Mouse (Mus musculus) layer of hippocampus, postnatal 36 days (tissue): ENCODE results near the gene Zfp872. TPM values are rescaled to one million over a fixed set of nuclear protein-coding genes. Genes with fewer than 3 reads are reported as not detected.
"Not testable (repeated sequence)": the region's sequence is repeated elsewhere in the genome, so short reads cannot be mapped to it uniquely, and the experiment has no call there.

Experiments used
- DNase-seq, 2 experiments: peaks; one replicate each; pipeline ENCODE4 v3.0.0; 2022
- total RNA-seq, 2 experiments: library from RNA; stranded (reverse); gene quantifications; 2 replicates each; pipeline ENCODE4 v1.2.3; 2021

Zfp872 gene
- total RNA-seq, 2 experiments from 2014 or later: 0.38 TPM; not detected in 1

DNA sequence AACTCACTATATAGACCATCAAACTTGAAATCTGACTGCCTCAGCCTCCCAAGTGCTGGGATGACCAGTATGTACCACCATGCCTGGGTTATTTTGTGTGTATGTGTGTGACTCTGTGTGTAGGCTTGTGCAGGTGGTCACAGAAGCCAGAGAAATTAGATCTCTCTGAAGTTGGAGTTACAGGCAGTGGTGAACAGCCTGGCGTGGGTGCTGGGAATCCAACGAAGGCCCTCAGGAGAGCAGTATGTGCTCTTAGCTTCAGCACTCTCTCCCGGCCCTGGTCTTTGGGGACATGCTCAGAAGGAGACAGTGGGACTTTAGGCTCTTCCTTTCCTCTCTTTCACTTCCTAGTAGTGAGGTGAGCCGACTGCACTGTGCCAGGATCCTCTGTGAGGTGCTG lies 15.6 kb upstream of the Zfp872 start:
- DNase-seq: no peak

DNA sequence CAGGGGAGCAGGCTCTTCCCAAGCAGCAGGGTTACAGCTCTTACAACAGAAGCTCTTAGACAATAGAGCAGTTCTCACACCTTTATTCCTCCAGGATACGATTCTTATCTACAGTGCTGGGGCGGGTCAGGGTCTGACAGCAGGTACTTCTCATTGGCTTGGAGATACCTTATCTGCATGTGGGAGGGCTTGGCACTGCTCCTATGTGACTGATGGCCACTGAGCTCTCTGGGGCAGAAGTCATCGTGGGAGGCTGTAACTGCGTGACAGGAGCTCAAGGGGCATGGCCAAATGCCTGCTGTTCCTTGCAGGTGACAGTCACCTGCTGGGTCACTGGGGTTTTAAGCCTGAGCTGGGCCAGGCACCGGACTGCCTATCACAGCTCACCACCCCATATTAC lies 8.5 kb downstream of the Zfp872 start:
- DNase-seq: no peak

- DNase-seq: no peak
Observed at GRCm38 (mm10) chr9:22213785-22214194, 25.9 kb downstream of the Zfp872 start.

GRCm38 (mm10) chr9:22214549-22214948 lies 26.7 kb downstream of the Zfp872 start:
- no peak for DNase-seq

DNA sequence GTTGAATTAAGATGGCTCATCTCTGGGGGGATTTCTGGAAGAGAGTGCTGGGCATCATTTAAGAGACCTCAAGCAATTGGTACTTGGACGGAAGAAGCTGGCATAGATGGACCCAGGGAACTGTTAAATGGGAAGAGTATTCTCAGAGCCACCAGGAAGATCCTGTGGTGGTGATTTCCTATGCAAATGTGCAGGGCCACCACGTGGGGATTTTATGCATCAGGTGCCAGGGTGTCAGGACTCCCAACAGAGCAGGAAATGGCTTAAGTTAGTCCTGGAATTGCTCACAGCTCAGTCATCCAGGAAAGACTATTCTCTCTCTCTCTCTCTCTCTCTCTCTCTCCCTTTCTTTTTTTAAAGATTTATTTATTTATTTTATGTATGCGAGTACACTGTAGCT lies 28.8 kb downstream of the Zfp872 start:
- DNase-seq: no peak

- no peak for DNase-seq
Observed at GRCm38 (mm10) chr9:22217858-22218493, 30.1 kb downstream of the Zfp872 start.

DNA sequence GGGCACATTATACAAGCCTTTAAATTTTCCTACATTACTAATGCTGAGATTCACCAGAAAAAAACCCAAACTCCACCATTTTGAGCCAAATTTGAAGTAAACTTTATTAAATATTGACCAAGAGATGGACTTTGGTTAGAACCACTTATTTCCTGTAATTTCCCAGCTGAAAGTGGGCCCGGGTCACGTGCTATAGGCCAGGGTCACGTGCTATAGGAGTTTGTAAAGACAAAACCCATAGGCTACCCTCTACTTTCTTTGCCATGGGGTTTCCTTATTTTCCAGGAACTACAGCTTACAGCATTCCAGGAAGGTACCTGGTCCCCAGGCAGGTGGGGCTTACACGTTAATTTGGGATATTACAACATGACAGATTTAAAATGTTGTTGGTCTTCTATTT lies 36.2 kb downstream of the Zfp872 start:
- no peak for DNase-seq

- peak in 1 of 2 experiments; percentile 7 for DNase-seq
Observed at GRCm38 (mm10) chr9:22224536-22225503, 36.9 kb downstream of the Zfp872 start.

GRCm38 (mm10) chr9:22225581-22226388 lies 37.9 kb downstream of the Zfp872 start, which contains the start of gene Zfp809:
Gene Zfp809 (plus strand): TSS chr9:22225714.
- DNase-seq: peak; percentile 99

DNA sequence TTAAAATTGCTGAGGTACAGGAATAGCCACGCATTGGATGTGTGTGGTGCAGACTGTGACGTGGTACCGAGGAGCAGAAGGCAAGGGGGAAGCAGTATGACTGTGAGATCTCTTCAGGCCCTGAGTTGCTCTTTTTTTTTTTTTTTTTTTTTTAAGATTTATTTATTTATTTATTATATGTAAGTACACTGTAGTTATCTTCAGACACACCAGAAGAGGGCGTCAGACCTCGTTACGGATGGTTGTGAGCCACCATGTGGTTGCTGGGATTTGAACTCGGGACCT lies 38.4 kb downstream of the Zfp872 start:
- not testable (repeated sequence) for DNase-seq

DNA sequence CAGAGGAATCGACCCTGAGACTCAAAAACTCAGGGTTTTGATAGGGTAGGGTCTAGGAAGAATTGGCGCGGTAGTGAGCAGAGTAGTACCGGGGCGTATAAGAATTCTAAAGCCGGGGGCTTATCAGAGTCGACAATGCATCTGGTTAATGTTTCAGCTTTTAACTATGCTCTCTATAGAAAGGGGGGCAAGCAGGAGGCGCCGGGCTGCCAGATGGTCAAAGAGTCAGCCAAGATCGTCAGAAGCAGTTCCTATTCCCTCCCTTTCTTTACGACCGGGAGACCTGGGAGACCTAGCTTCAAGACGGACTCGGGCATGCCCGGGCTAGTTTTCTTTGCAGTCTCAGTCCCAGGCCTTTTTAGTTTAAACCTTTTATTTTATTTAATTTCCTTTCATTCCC lies 39.0 kb downstream of the Zfp872 start:
- no peak for DNase-seq

DNA sequence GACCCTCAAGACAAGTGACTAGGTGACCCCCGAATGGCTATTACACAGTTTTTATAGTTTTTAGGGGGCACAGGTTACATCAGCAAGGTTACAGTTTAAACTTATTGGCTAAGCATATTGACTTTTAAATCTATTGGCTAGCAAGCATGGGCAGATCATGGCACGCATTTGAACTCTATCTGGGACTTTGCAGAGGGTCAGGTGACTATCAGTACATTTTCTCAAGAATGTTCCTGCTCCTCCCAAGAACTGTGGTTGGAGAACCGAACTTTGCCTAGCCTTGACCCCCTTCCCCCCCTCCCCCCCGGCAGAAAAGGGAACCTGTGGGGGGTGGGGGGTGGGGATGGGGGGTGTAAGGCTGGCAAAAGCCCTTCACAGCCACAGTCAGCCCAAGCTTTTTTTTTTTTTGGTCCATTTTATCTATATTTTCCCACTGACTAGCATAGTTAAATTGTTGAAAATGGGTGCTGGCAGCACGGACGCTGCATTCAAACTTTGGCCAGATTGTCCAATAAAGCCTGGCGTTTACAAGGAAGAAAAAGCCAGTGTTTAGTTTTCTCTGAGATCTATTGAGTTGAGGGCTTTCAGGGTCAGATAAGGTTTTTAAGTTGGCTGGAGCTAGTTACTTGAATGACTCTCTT lies 41.6 kb downstream of the Zfp872 start:
- no peak for DNase-seq

- DNase-seq: no peak
Observed at GRCm38 (mm10) chr9:22230061-22230460, 42.2 kb downstream of the Zfp872 start.

- DNase-seq: no peak
Observed at GRCm38 (mm10) chr9:22230556-22230955, 42.7 kb downstream of the Zfp872 start.

GRCm38 (mm10) chr9:22240001-22240400 lies 52.1 kb downstream of the Zfp872 start:
- DNase-seq: no peak

GRCm38 (mm10) chr9:22244242-22244641 lies 56.4 kb downstream of the Zfp872 start:
- DNase-seq: no peak

Other genes starting within 250 kb of the Zfp872 start
- 10 to 100 TPM; 14.7 to 15.9 TPM for gene Swsap1, start 232.3 kb upstream of the Zfp872 start, total RNA-seq
- 10 to 100 TPM in 1 of 2 experiments, 1 to 10 TPM in 1; 9.1 to 10.6 TPM for gene Epor, start 224.6 kb upstream of the Zfp872 start, total RNA-seq
- gene Rgl3, start 198.6 kb upstream of the Zfp872 start, total RNA-seq: 1 to 10 TPM; 1.7 to 1.9 TPM
- 1 to 10 TPM; 9.5 to 9.9 TPM for gene Ccdc151, start 185.5 kb upstream of the Zfp872 start, total RNA-seq
- 100 to 1,000 TPM; 110 to 114 TPM for gene Prkcsh, start 185.3 kb upstream of the Zfp872 start, total RNA-seq
- gene Elavl3, start 136.1 kb upstream of the Zfp872 start, total RNA-seq: 100 to 1,000 TPM; 172 to 175 TPM
- 1 to 10 TPM; 3.1 to 4.5 TPM for gene Gm49318, start 116.8 kb upstream of the Zfp872 start, total RNA-seq
- gene Zfp653, start 116.7 kb upstream of the Zfp872 start, total RNA-seq: 10 to 100 TPM; 20.8 to 23.6 TPM
- 10 to 100 TPM; 42.2 to 46.3 TPM for gene Ecsit, start 102.7 kb upstream of the Zfp872 start, total RNA-seq
- under 1 TPM; 0.55 to 0.61 TPM for gene Cnn1, start 88.9 kb upstream of the Zfp872 start, total RNA-seq
- 10 to 100 TPM; 53.5 to 57.9 TPM for gene Elof1, start 70.9 kb upstream of the Zfp872 start, total RNA-seq
- gene Acp5, start 52.4 kb upstream of the Zfp872 start, total RNA-seq: 1 to 10 TPM in 1 of 2 experiments, under 1 TPM in 1; 0.91 to 1.3 TPM
- gene Pigyl, start 31.2 kb upstream of the Zfp872 start, total RNA-seq: 10 to 100 TPM; 44.9 to 47.4 TPM
- 10 to 100 TPM; 22.5 to 27.6 TPM for gene Zfp809, start 37.6 kb downstream of the Zfp872 start, total RNA-seq
- 1 to 10 TPM; 5.5 to 5.6 TPM for gene Zfp599, start 71.8 kb downstream of the Zfp872 start, total RNA-seq
- gene Zfp810, start 119.6 kb downstream of the Zfp872 start, total RNA-seq: 10 to 100 TPM; 17.3 to 18.4 TPM
- 10 to 100 TPM; 20.3 TPM for gene Anln, start 201.1 kb downstream of the Zfp872 start, total RNA-seq
- gene 9530077C05Rik, start 223.4 kb downstream of the Zfp872 start, total RNA-seq: 1 to 10 TPM; 7.1 to 7.8 TPM